Mouse (Mus musculus): Measurements from ENCODE around the gene Acer3. TPM values are rescaled to one million over a fixed set of nuclear protein-coding genes. Genes with fewer than 3 reads are reported as not detected.

The Acer3 gene
- polyA plus RNA-seq, 1 experiment = 22.0 TPM

GRCm38 (mm10) chr7:98236686-98237359 is 84.2 kb downstream of the Acer3 start:
- TF ChIP-seq POLR2A (IDR thresholded peaks at IDR 0.05; ENCODE audit: borderline replicate concordance, extremely low read depth, low read depth, low read length) = no peak
- no peak for TF ChIP-seq CTCF (IDR thresholded peaks at IDR 0.05; ENCODE audit: insufficient read depth, low read length)
- Histone ChIP-seq H3K4me1 (ENCODE audit: control insufficient read depth, insufficient read depth, low read length) (no peaks in the 10 kb centered on the region), H3K4me3 (replicated peaks; ENCODE audit: extremely low read depth, low read depth, low read length) (no peak overlapping the region)
- no peak for DNase-seq
- WGBS = 43% methylated on average over 3 of the region's 3 CpGs

- 89% methylated on average over 4 of the region's 4 CpGs for WGBS
- Histone ChIP-seq H3K4me3 (replicated peaks; ENCODE audit: extremely low read depth, low read depth, low read length) (no peak overlapping the region), H3K4me1 (ENCODE audit: control insufficient read depth, insufficient read depth, low read length) (no peaks in the 10 kb centered on the region)
- no peak for DNase-seq
- TF ChIP-seq POLR2A (IDR thresholded peaks at IDR 0.05; ENCODE audit: borderline replicate concordance, extremely low read depth, low read depth, low read length) (no peak), CTCF (IDR thresholded peaks at IDR 0.05; ENCODE audit: insufficient read depth, low read length) (no peak)
Observed at GRCm38 (mm10) chr7:98223796-98224195, 97.2 kb downstream of the Acer3 start.

- H3K4me3 ChIP-seq (replicated peaks; ENCODE audit: extremely low read depth, low read depth, low read length) = no peak overlapping the region
- no peak for DNase-seq
- no peaks in the 10 kb centered on the region for H3K4me1 ChIP-seq (ENCODE audit: control insufficient read depth, insufficient read depth, low read length)
- TF ChIP-seq POLR2A (IDR thresholded peaks at IDR 0.05; ENCODE audit: borderline replicate concordance, extremely low read depth, low read depth, low read length) (no peak), CTCF (IDR thresholded peaks at IDR 0.05; ENCODE audit: insufficient read depth, low read length) (no peak)
Observed at GRCm38 (mm10) chr7:98216713-98217112, 104.3 kb downstream of the Acer3 start.

GRCm38 (mm10) chr7:98202946-98203345 is 118.1 kb downstream of the Acer3 start:
- WGBS = 57% methylated on average over 4 of the region's 4 CpGs
- TF ChIP-seq CTCF (IDR thresholded peaks at IDR 0.05; ENCODE audit: insufficient read depth, low read length) (no peak), POLR2A (IDR thresholded peaks at IDR 0.05; ENCODE audit: borderline replicate concordance, extremely low read depth, low read depth, low read length) (no peak)
- H3K4me3 ChIP-seq (replicated peaks; ENCODE audit: extremely low read depth, low read depth, low read length) = no peak overlapping the region

GRCm38 (mm10) chr7:98201493-98202028 is 119.4 kb downstream of the Acer3 start:
- no peak for DNase-seq
- H3K4me1 ChIP-seq (ENCODE audit: control insufficient read depth, insufficient read depth, low read length) = peaks cover 2% of the 10 kb centered on the region
- TF ChIP-seq CTCF (IDR thresholded peaks at IDR 0.05; ENCODE audit: insufficient read depth, low read length) (no peak), POLR2A (IDR thresholded peaks at IDR 0.05; ENCODE audit: borderline replicate concordance, extremely low read depth, low read depth, low read length) (no peak)
- 75% methylated on average over 5 of the region's 5 CpGs for WGBS
- H3K4me3 ChIP-seq (replicated peaks; ENCODE audit: extremely low read depth, low read depth, low read length) = no peak overlapping the region

More at GRCm38 (mm10) chr7:98202946-98203345, 118.1 kb downstream of the Acer3 start:
- no peak for DNase-seq
- peaks cover 4% of the 10 kb centered on the region for H3K4me1 ChIP-seq (ENCODE audit: control insufficient read depth, insufficient read depth, low read length)

GRCm38 (mm10) chr7:98200396-98200795 is 120.6 kb downstream of the Acer3 start:
- WGBS = 82% methylated on average over 3 of the region's 3 CpGs
- no peaks in the 10 kb centered on the region; the same call in 1 of the 2 replicates for H3K4me1 ChIP-seq (ENCODE audit: control insufficient read depth, insufficient read depth, low read length)
- DNase-seq = no peak
- TF ChIP-seq CTCF (IDR thresholded peaks at IDR 0.05; ENCODE audit: insufficient read depth, low read length) = no peak
- no peak for TF ChIP-seq POLR2A (IDR thresholded peaks at IDR 0.05; ENCODE audit: borderline replicate concordance, extremely low read depth, low read depth, low read length)
- H3K4me3 ChIP-seq (replicated peaks; ENCODE audit: extremely low read depth, low read depth, low read length) = no peak overlapping the region

- Histone ChIP-seq H3K4me3 (replicated peaks; ENCODE audit: extremely low read depth, low read depth, low read length) (no peak within 1 kb of the TSS), H3K4me1 (ENCODE audit: control insufficient read depth, insufficient read depth, low read length) (peaks cover 1% of the 10 kb centered on the region)
- no peak for DNase-seq
- TF ChIP-seq CTCF (IDR thresholded peaks at IDR 0.05; ENCODE audit: insufficient read depth, low read length) = no peak
- no peak for TF ChIP-seq POLR2A (IDR thresholded peaks at IDR 0.05; ENCODE audit: borderline replicate concordance, extremely low read depth, low read depth, low read length)
- WGBS = 95% methylated on average over 4 of the region's 4 CpGs
Observed at GRCm38 (mm10) chr7:98199381-98199780, 121.6 kb downstream of the Acer3 start, which contains the start of gene B3gnt6. Gene B3gnt6, minus strand, starts transcription at chr7:98199481.

- Histone ChIP-seq H3K4me1 (ENCODE audit: control insufficient read depth, insufficient read depth, low read length) (peaks cover 11% of the 10 kb centered on the region), H3K4me3 (replicated peaks; ENCODE audit: extremely low read depth, low read depth, low read length) (no peak overlapping the region)
- TF ChIP-seq POLR2A (IDR thresholded peaks at IDR 0.05; ENCODE audit: borderline replicate concordance, extremely low read depth, low read depth, low read length) (no peak), CTCF (IDR thresholded peaks at IDR 0.05; ENCODE audit: insufficient read depth, low read length) (no peak)
- 46% methylated on average over 10 of the region's 10 CpGs for WGBS
- DNase-seq = no peak
Observed at GRCm38 (mm10) chr7:98195151-98195801, 125.7 kb downstream of the Acer3 start.

- DNase-seq = no peak
- Histone ChIP-seq H3K4me1 (ENCODE audit: control insufficient read depth, insufficient read depth, low read length) (peaks cover 11% of the 10 kb centered on the region), H3K4me3 (replicated peaks; ENCODE audit: extremely low read depth, low read depth, low read length) (peak overlapping the region; percentile 52)
- WGBS = 2% methylated on average over 61 of the region's 61 CpGs
- TF ChIP-seq POLR2A (IDR thresholded peaks at IDR 0.05; ENCODE audit: borderline replicate concordance, extremely low read depth, low read depth, low read length) (no peak), CTCF (IDR thresholded peaks at IDR 0.05; ENCODE audit: insufficient read depth, low read length) (no peak)
Observed at GRCm38 (mm10) chr7:98194026-98194792, 126.8 kb downstream of the Acer3 start.
